Mouse (Mus musculus) adrenal gland, adult (tissue): ENCODE data around the gene Usp39.

Experiments used
- DNase-seq, 2 experiments: peaks; one replicate each; pipeline ENCODE4 v3.0.0; 2022 to 2023; ENCODE audit warnings: low spot score in 1 of 2; ENCODE audit not compliant: inconsistent age in 2 of 2

The Usp39 gene

DNA sequence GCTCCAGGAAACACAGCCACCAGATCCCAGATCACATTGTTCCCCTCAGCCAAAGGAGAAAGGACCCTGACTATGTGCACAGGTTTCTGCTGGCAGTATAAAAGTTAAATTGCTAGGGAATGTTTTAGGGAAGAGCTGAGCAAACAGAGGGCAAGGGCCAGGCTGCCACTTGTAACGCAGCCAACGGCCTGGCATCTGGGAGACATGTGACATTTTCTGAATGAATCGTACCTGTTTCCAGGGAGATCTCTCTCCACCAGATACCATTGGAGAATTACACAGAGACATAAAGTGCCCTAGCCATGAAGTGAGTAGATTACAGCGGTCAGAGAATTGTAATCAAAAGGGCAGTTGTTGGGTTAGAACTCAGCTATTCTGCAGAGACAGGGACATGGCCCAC lies 28.2 kb upstream of the Usp39 start:
- DNase-seq, result peak in 1 of 2 experiments; percentile 50

DNA sequence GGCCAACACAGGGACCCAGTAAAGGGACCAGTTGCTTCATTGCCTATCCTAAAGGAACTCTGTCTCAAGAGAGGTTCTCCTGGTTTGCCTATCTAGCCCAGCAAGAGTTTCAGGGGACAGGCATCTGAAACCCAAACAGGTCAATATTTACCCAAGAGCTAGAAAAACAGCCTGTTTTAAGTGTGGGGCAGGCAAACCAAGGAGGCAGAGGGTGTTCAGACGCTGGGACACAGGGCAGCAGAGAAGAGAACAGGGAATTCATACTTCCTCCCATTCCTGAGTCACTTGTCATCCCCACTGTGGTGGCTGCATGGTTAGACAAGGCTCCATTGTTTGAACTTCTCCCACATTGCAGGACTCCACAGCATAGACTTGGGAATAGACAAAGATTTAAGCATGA lies 26.6 kb upstream of the Usp39 start:
- DNase-seq, result no peak

DNA sequence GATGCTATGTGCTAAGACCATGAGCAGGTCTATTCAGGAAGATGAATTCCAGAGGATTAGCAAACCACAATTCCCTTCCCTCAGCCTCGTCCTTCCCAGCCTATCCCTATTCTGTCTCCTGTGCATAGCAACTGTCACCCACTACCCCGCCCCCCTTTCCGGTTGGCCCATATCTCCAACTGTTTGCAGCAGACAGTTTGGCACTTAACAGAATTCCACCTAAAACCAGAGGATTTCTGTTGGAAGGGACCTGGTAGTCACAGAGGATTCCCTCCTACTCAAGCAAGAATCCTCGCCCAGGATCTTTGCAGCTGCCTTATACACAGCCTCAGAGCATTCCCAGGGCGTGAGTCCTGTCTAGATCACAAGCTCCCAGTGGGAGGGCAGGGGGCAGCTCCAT lies 26.2 kb upstream of the Usp39 start:
- DNase-seq, result no peak

DNA sequence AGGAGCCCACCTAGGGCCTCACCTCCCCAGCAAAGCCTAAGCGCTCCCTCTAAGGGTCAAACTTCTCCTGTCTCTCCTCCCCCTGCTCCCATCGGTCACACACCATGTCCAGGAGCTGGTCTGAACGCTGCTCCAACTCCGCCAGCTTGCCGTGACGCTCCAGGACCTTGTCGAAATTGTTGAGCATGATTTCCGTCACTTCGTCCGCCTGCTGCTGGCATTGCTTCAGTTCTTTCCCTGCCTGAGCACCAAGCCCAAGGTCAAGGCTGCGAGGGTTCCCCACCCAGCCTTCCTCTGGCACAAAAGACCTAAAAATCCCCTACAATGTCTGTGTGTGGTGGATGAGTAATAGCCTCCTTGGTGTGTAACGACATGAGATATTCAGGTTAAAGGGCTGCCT lies 25.1 kb upstream of the Usp39 start:
- peak; percentile 90 to 94 for DNase-seq

DNA sequence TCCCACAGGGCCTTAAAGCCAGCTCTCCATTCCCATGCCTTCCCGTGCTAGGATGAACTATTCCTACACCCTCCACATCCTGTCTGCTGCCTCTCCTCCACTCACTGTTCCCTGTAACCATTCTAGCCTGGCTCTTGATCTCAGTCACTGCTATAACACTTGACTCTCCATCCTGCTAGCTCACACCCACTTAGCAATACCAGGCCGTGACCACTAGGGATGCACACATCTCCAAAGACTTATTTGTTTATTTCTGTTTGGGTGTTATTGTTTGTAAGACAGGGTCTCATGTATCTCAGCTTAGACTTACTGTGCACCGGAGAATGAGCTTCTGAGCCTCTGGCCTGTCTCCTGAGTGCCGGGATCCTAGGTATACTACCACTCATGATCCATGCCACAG lies 24.6 kb upstream of the Usp39 start:
- no peak for DNase-seq

DNA sequence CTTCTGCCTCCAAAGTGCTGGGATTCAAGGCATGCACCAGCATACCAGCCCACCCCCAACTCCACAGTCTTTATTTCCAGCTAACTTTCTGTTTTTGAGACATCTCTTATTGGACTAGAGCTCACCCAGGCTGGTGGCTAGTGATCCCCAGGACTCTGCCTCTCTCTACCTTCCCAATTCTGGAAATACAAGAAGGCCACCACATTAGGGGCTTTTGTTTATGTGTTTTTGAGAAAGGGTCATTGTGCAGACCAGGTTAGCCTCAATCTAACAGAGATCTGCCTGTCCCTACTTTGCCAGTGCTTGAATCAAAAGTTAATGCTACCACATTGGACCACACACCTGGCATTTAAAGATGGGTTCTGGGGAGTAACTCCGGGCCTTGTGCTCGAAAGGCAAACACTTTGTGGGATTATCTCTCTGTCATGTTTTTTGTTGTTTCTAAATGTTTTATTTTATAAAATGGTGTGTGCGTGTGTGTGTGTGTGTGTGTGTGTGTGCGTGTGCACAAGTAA lies 22.5 kb upstream of the Usp39 start:
- DNase-seq, result no peak

DNA sequence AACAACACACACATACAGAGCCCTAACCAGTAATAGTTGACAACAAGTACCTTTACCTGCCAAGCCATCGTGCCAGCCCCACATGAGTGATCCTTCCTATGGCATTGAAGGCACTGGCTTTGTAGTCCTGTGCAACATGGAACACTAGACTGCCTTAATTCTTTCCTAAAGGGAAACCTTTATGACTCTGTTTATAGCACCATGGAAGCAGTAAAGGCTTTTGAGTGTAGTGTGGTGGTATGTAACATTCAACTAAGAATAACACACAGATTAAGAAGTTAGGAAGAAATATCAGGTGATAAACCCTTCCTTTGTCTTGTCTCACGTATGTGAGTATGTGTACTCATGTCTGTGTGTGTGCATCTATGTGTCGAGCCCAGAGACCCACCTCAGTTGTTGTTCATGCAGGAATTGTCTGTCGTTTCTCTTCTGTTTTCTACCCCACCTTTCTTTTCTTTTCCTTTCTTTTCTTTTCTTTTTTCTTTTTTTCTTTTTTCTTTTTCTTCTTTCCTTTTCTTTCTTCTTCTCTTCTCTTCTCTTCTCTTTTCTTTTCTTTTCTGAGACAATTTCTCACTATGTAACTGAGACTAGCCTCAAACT lies 22.0 kb upstream of the Usp39 start, which contains the start of gene Rnf181:
Rnf181 (minus strand) TSS at position 113 of the 600 bp plus-strand sequence.
- DNase-seq, result no peak

DNA sequence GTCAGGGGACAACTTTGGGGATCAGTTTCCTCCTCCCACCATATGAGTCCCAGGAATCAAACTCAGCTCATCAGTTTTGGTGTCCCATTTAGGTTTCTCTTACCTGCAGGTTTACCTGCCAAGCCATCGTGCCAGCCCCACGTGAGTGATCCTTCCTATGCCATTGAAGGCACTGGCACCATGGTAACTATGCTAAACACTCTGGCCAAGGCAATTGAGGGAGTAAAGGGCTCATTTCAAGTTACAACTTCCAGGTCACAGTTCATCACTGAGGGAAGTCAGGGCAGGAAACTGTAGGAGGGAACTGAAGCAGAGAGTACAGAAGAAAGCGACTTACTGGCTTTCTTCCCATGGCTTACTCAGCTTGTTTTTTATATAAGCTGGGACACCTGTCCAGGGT lies 21.3 kb upstream of the Usp39 start:
- DNase-seq, result peak in 1 of 2 experiments; percentile 34

DNA sequence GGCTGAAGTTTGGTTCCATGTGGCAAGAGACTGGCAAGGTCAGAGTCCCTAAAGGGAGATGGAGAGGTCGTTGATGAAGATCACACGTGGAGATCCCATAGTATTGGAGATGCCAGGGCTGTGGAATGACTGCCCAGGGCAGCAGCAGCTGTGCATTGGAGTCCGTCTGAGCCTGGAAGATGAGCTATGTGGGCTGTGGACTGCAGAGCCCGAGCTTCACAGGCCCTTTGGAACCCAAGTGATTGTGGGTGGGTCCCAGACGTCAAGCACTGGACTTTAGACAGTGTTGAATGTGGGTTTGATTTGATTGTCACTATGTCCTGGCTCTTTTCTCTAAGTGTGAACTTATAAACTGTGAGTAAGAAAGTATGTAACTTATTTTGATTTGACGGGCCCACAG lies 20.0 kb upstream of the Usp39 start:
- DNase-seq, result no peak

DNA sequence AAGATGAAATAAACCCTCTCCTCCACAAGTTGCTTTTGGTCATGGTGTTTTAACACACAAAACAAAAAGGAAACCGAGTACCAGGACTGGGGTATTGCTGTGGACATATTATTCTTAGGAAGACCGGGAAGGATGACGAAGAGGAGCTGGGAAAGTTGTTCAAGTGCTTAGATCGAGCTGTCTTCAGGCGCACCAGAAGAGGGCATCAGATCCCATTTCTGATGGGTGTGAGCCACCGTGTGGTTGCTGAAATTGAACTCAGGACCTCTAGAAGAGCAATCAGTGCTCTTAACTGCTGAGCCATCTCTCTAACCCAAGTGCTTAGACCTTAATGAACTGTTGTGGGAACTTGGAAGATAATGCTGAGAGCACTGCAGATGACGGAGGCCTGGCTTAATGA lies 19.0 kb upstream of the Usp39 start:
- DNase-seq, result peak in 1 of 2 experiments; percentile 67

DNA sequence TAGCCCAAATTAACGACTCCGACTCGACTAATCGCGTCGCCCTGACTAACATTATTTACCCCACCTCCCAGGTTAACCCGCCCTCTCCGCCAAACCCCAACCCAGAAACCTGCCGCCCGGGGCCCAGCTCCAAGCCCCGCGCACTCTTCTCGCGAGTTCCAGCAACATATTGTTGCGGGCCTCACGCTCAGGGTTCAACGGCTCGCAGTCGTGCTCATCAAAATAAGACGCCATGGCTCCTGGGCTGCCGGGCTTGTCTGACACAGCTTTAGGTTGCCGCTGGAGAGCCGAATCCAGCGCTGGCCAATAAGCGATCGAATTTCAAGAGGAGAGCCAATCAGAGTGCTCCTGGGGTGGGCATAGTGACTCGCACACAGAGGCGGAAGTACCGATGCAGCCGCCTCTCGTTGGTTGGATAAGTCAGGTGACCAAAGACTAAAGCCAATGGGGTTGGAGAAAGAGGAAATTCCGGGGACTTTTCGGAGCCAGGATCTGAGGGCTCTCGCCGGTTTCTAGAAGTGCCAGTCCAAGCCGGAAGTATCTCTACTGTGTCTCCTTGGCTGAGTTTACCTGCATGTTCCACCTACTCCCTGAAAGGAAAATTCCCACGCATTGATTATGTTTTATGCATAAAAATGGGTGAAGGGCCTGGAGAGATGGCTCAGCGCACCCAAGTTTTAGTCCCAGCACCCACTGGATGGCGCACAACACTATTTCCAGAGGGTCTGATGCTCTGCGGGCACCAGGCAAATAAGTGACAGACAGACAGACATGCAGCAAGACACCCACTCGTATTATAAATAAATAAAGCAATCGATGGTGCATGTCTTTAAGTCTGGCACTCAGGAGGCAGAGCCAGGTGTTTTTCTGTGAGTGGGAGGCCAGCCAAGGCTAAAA lies 17.4 kb upstream of the Usp39 start:
- peak; percentile 96 to 98 for DNase-seq

DNA sequence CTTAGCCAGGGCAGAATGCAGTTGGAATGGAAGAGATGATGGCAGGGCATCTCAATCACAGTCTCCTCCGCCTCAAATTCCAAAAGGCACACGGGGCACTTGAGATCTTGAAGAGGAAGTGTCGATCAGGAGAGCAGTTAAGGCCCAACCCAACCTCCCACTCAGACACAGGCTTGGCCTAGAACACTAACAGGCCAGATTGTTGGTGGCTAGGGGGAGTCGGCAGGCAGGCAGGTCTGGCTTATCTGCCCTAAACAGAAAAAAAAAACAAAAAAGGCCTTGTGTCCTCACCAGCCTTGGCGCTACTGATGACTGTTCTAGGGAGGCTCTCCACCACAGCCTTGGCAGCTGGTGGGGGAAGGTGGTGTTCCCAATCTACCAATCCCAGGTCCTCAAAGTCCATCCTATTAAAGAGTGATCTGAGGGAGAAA lies 16.2 kb upstream of the Usp39 start:
- DNase-seq, result peak; percentile 81 to 91

DNA sequence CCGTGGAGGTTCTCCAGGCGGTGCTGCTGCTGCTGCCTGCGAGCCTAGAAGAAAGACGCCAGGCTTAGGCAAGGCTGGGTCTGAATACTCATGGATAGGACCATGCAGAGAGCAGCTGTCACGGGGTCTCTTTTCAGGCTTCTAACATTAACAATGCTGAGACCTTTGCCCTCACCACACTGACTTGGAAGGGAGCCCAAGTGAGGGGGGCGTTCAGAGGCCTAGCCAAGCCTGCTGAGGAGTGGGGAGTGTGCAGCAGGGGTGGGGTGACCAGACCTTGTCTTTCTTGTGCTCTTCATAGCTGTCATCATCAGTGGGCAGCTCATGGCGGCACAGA lies 15.6 kb upstream of the Usp39 start:
- peak in 1 of 2 experiments; percentile 76 for DNase-seq

DNA sequence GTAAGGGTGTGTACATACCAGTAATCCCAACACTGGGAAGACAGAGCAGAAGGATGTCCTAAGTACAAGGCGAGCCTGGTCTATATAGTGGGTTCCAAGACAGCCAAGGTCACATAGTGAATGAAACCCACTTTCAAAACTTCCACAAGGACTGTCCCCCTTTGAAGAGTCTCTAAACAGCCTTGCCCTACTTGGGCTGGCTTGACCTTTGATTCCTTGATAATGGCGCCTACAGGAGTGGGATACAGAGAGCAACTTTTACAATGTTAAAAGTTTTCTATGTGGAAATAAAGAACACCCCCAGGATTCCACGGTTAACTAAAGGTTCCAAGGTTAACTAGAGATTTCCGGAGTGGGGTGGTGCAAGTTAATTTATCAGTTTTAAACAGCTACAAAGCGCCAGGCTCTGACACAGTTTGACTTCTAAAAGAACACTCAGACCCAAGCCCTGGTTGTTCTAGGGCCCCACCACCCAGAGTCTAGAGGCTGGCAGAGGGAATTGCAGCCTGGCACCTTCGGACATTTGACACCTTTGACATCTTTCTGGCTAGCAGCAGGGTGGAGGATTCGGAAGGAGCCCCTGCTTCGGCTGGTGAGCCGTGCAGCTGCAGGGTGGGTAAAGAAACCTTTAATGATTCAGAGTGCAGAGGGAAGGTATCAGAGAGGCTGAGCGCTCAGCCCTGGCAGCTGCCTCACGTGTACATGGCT lies 15.1 kb upstream of the Usp39 start:
- peak; percentile 52 to 80 for DNase-seq

DNA sequence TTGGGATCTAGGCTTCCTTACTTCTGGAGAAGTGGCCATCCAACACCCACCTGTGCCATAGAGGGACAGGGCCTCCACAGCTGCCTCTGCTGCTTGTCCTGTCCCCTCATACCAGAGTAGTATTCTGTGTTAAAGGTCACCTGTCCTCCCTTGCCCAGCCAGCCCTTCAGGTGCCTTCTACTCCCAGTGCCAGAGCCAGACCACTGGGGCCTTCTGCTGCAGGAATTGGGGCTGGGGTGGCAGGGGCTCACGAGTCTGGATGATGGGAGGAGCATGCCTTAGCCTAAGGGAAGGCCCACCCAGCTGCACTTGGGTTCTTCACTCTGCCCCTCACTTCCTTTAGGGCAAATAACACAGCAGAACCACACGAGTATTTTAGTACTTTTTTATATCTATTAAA lies 14.4 kb upstream of the Usp39 start:
- no peak for DNase-seq

DNA sequence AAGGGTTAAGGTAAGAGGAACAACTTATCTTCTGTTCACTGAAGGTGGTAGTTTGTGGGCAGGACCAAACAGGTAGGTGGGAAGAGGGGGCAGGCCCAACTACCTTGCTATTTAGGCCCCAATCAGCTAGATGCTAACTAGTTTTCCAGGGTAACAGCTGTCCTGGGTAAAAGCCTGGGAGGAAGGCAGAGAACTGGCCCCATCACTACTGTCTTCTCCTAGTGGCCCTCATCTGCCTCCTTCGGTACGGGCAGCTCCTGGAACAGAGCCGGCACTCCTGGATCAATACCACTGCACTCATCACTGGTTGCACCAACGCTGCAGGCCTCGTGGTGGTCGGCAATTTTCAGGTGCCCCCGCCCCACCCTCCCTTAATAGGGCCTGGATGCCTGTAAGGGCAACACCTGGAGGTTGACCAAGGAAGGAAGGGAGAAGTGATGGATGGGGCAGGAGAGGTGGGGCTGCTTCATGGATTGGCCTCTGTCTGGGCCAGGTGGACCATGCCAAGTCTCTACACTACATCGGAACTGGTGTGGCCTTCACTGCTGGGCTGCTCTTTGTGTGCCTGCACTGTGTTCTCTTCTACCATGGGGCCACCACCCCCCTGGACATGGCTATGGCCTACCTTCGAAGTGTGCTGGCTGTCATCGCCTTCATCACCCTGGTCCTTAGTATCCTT lies 13.2 kb upstream of the Usp39 start:
- DNase-seq, result peak in 1 of 2 experiments; percentile 50

DNA sequence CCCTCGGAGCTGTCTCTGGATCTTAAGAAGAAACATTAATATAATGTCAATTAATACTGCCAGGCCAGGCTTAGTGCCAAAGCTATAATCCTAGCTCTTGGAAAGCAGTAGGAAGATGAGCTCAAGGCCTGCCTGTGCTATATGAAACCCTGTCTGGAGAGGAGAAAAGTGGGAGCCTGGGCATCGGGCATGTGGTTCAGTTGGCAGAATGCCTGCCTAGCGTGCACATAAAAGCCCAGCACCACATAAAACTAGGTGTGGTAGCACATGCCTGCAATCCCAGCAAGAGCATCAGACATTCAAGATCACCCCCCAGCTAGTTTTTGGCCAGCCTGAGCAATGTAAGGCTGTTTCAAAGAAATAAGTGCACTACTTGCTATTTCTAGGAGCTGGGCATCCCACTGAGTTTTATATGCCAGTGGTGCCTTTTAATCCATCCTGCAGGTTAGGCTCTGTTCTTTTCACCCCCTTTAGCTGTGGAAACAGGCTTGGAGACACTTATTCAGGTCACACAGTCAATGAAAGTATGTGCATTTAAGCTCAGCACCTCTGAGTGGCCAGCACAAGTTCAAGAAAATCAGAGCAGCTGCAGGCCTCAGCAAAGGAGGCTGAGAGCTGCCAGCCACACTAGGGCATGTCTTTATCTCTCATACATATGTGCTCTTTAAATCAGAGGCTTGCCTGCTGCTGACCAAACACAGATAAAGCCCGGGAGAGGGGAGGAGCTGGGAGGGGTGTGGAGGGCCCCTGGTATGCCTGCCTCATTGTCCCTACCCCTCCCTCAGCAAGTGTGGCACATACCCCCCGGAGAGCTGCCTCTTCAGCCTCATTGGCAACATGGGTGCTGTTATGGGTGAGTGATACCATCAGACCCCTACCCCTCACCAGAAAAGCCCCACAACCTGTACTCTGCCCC lies 12.4 kb upstream of the Usp39 start:
- peak in 1 of 2 experiments; percentile 52 for DNase-seq

DNA sequence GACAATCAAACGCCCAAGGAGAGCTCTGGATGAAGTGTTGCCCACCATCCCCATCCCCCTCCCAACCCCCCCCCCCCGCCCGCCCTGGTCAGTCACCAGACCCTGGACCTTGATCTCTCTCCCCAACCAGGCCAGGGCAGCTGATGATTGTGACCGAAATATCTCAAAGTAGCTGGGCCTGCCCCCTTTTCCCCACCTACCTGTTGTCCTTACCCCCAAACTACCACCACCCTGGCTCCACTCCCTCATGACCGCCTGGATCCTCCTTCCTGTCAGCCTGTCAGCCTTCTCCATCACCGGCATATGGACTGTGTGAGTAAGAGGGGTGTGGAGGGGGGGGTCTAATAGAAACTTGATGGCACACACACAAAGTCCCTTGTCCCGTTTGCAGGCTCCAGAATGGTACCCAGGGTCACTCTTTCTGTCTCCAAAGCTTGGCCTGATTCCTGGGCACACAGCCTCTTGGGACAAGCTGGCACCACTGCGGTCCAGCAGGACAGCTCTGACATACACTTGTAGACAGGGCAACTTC lies 11.1 kb upstream of the Usp39 start:
- DNase-seq, result peak; percentile 46 to 71

DNA sequence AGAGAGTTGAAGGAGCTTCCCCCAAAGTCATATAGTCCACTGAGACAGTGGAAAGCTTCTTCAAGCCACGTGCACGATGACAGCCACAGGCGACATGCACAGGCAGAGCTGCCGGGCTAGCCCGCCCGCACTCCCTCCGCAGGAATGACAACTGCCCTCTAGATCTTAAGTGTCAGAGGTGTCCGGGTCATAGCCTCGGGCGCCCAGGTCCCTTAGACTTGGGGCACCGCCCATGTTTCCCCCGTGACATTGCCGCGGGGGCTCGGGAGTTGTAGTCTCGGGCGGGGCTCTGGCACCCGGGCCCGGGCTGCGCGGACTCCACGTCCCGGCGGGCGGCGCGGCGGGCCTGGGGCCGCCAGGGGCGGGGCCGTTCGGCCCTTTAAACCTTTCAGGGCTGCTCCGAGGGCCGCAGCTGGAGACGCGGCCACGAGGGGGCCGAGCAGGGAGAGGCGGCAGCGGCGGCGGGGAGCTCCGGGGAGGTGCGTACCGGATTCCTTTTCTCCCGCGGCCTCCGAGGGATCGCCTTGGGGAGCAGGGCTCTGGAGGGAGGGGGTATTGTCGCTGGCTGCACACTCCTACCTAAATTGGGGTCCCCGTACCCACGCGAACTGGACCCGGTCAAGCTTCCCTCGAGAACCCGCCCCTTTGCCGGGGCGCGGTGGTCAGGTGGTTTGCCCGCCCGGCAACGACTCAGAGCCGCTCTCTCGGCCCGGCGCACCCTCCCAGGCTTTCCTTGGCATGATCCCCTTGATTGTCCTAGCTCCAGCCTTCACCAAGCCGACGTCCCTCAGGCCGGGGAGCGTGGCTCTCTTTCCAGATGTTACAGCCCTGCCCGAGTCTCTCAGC lies 10.3 kb upstream of the Usp39 start, which contains the start of gene Tmem150a:
Tmem150a (plus strand) TSS at position 382 of the 846 bp plus-strand sequence.
- peak; percentile 92 to 96 for DNase-seq
